Mouse (Mus musculus) cortical plate, adult 2 months (tissue): ENCODE measurements around the gene Arhgef33.

Experiments used
- CTCF ChIP-seq: fragments of 200-500 bp; IDR thresholded peaks from 2 replicates; pipeline ENCODE4 v1.5.1; 2011; ENCODE audit warnings: mild to moderate bottlenecking, control low read depth, low read length; ENCODE audit not compliant: insufficient read depth; ENCODE audit errors: extremely low read depth
- POLR2A ChIP-seq: fragments of 200-500 bp; IDR thresholded peaks from 2 replicates; pipeline ENCODE4 v1.6.1; 2011; ENCODE audit warnings: mild to moderate bottlenecking, low read length, control low read depth; ENCODE audit not compliant: insufficient read depth; ENCODE audit errors: extremely low read depth

GRCm38 (mm10) chr17:80347234-80347633, 40.0 kb downstream of the Arhgef33 start:
- TF ChIP-seq CTCF (no peak), POLR2A (no peak)
